Mouse (Mus musculus): Measurements from ENCODE around the gene Gpr39.

DNA sequence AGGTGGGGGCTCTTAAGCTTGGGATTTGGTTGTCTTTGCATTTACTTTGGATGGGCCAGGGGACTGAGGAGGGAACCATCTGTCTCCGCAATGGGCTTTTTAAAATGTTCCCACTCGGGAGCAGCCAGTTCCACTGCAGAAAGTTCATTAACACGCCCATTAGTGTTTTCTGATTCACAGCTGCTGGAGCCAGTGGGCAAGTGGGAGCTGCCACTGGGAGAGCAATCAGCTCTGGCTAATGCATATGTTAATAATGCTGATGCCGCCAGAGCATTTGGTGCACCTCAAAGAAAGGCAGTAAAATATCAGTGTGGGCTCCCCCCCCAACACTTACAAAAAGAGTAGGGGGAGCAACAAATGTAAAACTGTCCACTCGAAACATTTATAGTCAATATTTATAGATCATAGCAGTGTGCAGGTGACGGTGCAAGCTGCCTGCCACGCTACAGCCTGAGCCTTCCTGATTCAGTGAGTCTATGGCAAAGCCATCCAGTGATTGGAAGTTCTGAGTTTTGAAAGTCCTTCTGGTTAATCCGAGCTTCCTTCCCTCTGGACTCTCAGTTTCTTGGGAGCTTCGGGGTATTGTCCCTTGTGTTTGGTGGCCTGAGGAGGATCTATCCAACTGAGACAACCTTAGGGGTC lies 136.5 kb downstream of the Gpr39 start:
- no peak for TF ChIP-seq CTCF (IDR thresholded peaks at IDR 0.05; ENCODE audit: low read depth, low read length)
- no peak for TF ChIP-seq POLR2A (IDR thresholded peaks at IDR 0.05; ENCODE audit: extremely low read depth, insufficient read depth, low read length)
